Mouse (Mus musculus) midbrain, postnatal 0 days (tissue): Measurements from ENCODE around the gene Tnpo2. TPM values are rescaled to one million over a fixed set of nuclear protein-coding genes. Genes with fewer than 3 reads are reported as not detected.

Experiments used
- ATAC-seq: fragments of 200-750 bp; cut with Nextera tagmentation; 2 replicates; pipeline ENCODE4 v1.8.0; 2017; ENCODE audit warnings: moderate number of reproducible peaks, mild to moderate bottlenecking, moderate TSS enrichment, moderate library complexity; ENCODE audit not compliant: low FRiP score
- DNase-seq: peaks from one replicate; pipeline ENCODE4 v3.0.0-alpha.2; 2015; ENCODE audit warnings: low spot score
- H3K27ac ChIP-seq: fragments of 300-500 bp; sonication (generic); 2 replicates; pipeline ENCODE4 v1.5.1; 2014; ENCODE audit warnings: low read depth, mild to moderate bottlenecking, low read length, mixed read lengths
- H3K27me3 ChIP-seq: fragments of 300-500 bp; sonication (generic); 2 replicates; pipeline ENCODE4 v1.6.1; 2014; ENCODE audit warnings: low read length, control low read depth, mixed read lengths; ENCODE audit not compliant: insufficient read depth
- H3K36me3 ChIP-seq: fragments of 300-500 bp; sonication (generic); 2 replicates; pipeline ENCODE4 v1.6.1; 2014; ENCODE audit warnings: low read length, control low read depth, mixed read lengths; ENCODE audit not compliant: insufficient read depth
- H3K4me1 ChIP-seq: fragments of 300-500 bp; sonication (generic); 2 replicates; pipeline ENCODE4 v1.6.1; 2014; ENCODE audit warnings: mild to moderate bottlenecking, control low read depth, antibody characterized with exemption, low read length, mixed read lengths; ENCODE audit not compliant: insufficient read depth
- H3K4me2 ChIP-seq: fragments of 300-500 bp; sonication (generic); 2 replicates; pipeline ENCODE4 v1.6.1; 2014; ENCODE audit warnings: low read depth, mild to moderate bottlenecking, low read length, mixed read lengths; ENCODE audit not compliant: poor library complexity, severe bottlenecking
- H3K4me3 ChIP-seq: fragments of 300-500 bp; sonication (generic); 2 replicates; pipeline ENCODE4 v1.5.1; 2014; ENCODE audit warnings: low read depth, mild to moderate bottlenecking, low read length, moderate library complexity
- H3K9ac ChIP-seq: fragments of 300-500 bp; sonication (generic); replicated peaks from 2 replicates; pipeline ENCODE4 v1.6.1; 2014; ENCODE audit warnings: mild to moderate bottlenecking, low read length, moderate library complexity, mixed read lengths; ENCODE audit not compliant: poor library complexity, severe bottlenecking
- H3K9me3 ChIP-seq: fragments of 300-500 bp; sonication (generic); 2 replicates; pipeline ENCODE4 v1.6.1; 2016; ENCODE audit warnings: low read length, control low read depth
- CTCF ChIP-seq: IDR thresholded peaks from 2 replicates; pipeline ENCODE4 v1.5.1; 2016; ENCODE audit warnings: antibody characterized with exemption, mild to moderate bottlenecking
- WGBS: fragments of 180-500 bp; shearing (Covaris S2); extraction: QIAGEN DNeasy Blood & Tissue Kit; methylation state at CpG from one replicate; pipeline ENCODE4 v1.1.7; 2014; 5-methylcytosine and 5-hydroxymethylcytosine counted together
- polyA plus RNA-seq: library from polyadenylated mRNA; unstranded; fragments of >200 nt; fragmentation: Nextera tagmentation; extraction: Ambion mirVana; gene quantifications from 2 replicates; pipeline ENCODE4 v1.2.1, GENCODE M21; 2015
- total RNA-seq: library from RNA; depleted of rRNA; stranded (reverse); fragments of >200 nt; gene quantifications from 2 replicates; pipeline ENCODE4 v1.2.3, GENCODE M21; 2014; rRNA removed

Tnpo2 gene
- 173 and 174 TPM in 2 replicates for total RNA-seq
- 53.5 and 53.7 TPM in 2 replicates for polyA plus RNA-seq

DNA sequence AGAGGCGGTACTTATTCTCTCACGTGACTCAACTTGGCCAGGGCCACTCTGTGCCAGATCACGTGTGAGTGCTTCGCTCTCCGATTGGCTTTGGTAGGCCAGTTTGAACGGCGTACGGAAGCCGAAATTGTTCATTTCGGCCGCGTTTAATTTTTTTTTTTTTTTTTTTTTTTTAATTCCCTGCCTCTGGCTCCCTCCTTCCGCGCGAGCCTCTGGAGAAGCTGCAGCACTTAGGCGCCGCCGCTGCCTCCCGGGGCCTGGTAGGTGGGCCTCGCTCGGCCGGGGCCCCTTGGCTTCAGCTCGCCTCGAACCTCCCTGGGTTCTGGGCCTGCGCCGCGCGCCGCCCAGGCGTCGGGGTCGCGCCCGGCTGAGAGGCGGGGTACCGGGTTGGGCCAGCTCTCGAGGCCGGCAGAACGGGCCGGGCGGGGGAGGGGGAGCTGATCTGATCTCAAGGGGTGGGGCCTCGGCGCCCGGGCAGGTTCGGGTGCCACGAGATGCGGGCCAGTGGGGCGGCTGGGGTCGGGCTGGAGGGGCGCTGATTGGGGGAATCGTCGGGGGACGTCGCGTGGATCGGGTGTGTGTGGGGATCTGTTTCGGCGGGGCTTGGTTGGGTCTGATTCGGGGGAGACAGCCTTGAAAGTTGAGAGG, at the start of gene Tnpo2:
TSS of gene Tnpo2 (plus strand) at position 198 of the 648 bp plus-strand sequence.
- peaks cover 13% of the 10 kb centered on the region for H3K36me3 ChIP-seq
- peak within 1 kb of the TSS; percentile 98 for H3K4me2 ChIP-seq
- no peak for TF ChIP-seq CTCF
- peak within 1 kb of the TSS; percentile 88 for H3K4me3 ChIP-seq
- peak; percentile 99 for DNase-seq
- no peaks in the 10 kb centered on the region for H3K27me3 ChIP-seq
- ATAC-seq: peak; percentile 93
- no peaks in the 10 kb centered on the region for H3K9me3 ChIP-seq
- peak within 1 kb of the TSS; percentile 96 for H3K27ac ChIP-seq
- under 1% methylated on average over 59 of the region's 59 CpGs for WGBS
- peaks cover 5% of the 10 kb centered on the region; the same call in 1 of the 2 replicates for H3K4me1 ChIP-seq
- peak within 1 kb of the TSS; percentile 95 for H3K9ac ChIP-seq

DNA sequence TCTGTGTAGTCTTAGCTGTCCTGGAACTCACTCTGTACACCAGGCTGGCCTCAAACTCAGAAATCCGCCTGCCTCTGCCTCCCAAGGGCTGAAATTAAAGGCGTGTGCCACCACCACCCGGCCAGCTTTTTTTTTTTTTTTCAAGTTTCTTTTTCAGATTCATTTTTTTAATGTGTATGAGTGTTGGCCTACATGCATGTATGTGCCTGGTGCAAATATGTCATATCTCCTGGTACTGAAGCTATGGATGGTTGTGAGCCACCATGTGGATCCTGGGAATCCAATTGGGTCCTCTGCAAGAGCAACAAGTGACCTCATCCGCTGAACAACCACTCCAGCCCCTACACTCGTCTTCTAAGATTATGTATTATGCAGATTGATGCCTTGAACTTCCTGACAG, 49.3 kb upstream of the Tnpo2 start:
- DNase-seq (no peak), ATAC-seq (no peak)
- H3K27me3 ChIP-seq: no peaks in the 10 kb centered on the region
- H3K4me1 ChIP-seq: peaks cover 10% of the 10 kb centered on the region
- H3K36me3 ChIP-seq: no peaks in the 10 kb centered on the region
- no peak overlapping the region for H3K9ac ChIP-seq
- no peaks in the 10 kb centered on the region for H3K9me3 ChIP-seq
- WGBS: 88% methylated on average over 5 of the region's 5 CpGs
- H3K4me2 ChIP-seq: no peak overlapping the region
- TF ChIP-seq CTCF: no peak
- H3K27ac ChIP-seq: no peak overlapping the region
- H3K4me3 ChIP-seq: no peak overlapping the region

DNA sequence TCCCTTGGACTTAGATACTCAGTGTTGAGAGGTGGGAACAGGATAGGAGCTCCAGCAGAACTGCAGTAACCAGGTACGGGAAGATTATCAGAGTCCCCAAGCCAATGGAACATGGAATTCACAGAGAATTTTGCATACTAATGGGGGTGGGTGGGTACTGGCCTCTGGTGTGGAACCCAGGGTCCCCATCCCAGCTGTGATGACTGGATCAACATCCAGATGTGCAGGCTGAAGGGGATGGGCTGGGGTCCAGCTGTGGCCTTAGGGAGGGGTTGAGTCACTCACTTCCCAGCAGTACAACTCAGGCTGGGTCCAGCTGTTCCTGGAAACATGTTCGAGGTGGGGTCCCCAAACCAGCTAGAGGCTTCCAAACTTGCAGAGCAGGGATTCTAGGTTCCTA, 48.8 kb upstream of the Tnpo2 start:
- DNase-seq (no peak), ATAC-seq (no peak)
- no peak overlapping the region for H3K27ac ChIP-seq
- no peak overlapping the region for H3K4me2 ChIP-seq
- H3K4me1 ChIP-seq: peaks cover 10% of the 10 kb centered on the region
- 76% methylated on average over 2 of the region's 2 CpGs for WGBS
- TF ChIP-seq CTCF: no peak
- no peak overlapping the region for H3K9ac ChIP-seq
- no peak overlapping the region for H3K4me3 ChIP-seq
- no peaks in the 10 kb centered on the region for H3K27me3 ChIP-seq
- H3K36me3 ChIP-seq: no peaks in the 10 kb centered on the region
- H3K9me3 ChIP-seq: no peaks in the 10 kb centered on the region

DNA sequence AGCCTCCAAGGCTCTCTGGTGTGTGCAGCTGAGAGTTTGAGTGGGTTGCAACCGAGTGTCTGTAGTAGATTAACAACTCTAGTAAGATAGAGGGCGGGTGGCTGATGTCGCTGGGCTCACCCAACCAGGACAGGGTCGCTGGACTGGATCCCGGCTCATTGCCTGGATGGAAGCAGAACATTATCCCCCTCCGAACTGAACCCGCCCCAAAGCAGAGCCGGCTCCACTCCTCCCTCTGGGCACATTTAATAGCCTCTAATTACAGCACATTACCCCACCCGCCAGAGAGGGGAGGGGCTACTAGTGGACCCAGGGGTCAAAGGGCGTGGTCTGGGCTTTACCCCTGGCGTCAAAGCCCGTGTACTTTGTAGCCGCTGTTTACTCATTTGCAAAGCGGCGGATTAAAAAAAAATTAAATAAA, 47.4 kb upstream of the Tnpo2 start:
- H3K27ac ChIP-seq: no peak overlapping the region
- no peaks in the 10 kb centered on the region for H3K27me3 ChIP-seq
- H3K9me3 ChIP-seq: no peaks in the 10 kb centered on the region
- no peak for TF ChIP-seq CTCF
- no peaks in the 10 kb centered on the region for H3K36me3 ChIP-seq
- H3K4me2 ChIP-seq: peak overlapping the region; percentile 91
- WGBS: 13% methylated on average over 15 of the region's 15 CpGs
- H3K9ac ChIP-seq: 0 out of 2 replicates have a peak overlapping the region, but pooled peaks have one; percentile 36
- DNase-seq: no peak
- no peak for ATAC-seq
- H3K4me3 ChIP-seq: peak overlapping the region; percentile 59
- H3K4me1 ChIP-seq: peaks cover 10% of the 10 kb centered on the region

DNA sequence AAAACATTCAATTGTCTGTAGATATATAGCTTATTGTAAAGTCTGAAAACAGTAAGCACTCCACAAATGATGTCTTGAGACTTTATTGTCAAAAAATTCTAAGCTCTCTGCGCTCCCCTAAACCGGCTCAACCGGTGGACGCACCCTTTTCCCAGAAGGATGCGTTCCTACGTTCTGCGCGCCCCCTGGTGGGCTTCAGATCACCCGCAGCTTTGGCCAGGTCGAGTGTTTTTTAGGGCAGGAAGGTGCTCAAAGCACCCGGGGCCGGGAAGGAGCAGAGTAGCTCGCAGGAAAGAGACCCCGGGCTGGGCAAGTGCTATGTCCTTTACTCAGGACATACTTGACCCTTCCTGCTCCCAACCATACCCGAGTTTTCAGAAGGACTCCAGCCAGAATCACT, 46.9 kb upstream of the Tnpo2 start:
- Histone ChIP-seq H3K9ac (peak overlapping the region; percentile 91), H3K36me3 (0 out of 2 replicates have a peak, but pooled peaks cover 5% of the 10 kb centered on the region), H3K27me3 (no peaks in the 10 kb centered on the region), H3K4me2 (peak overlapping the region; percentile 91), H3K4me1 (peaks cover 7% of the 10 kb centered on the region), H3K27ac (peak overlapping the region; percentile 72), H3K4me3 (peak overlapping the region; percentile 59), H3K9me3 (no peaks in the 10 kb centered on the region)
- peak; percentile 89 for DNase-seq
- peak; percentile 67 for ATAC-seq
- under 1% methylated on average over 15 of the region's 15 CpGs for WGBS
- peak; percentile 85 for TF ChIP-seq CTCF

DNA sequence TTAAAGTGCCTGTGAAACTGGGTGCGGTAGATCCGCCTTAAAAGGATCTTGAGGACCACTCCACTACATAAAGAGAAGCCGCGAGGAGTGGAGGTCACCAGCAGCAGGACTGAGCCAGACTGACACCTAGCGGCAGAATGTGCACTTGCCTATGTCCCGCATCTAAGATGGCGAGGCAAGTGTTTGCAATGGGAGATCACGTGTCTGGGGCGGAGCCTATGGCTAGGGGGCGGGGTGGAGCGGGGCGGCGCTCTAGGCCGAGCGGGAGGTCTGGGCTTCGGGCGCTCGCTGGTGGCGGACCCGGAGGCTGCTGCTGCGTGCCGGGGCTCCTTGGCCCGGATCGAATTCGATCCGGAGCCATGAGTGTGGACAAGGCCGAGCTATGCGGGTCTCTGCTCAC, 46.4 kb upstream of the Tnpo2 start, which contains the start of gene Hook2:
TSS of gene Hook2 (plus strand) at position 255 of the 400 bp plus-strand sequence.
- Histone ChIP-seq H3K27ac (peak within 1 kb of the TSS; percentile 72), H3K4me2 (peak within 1 kb of the TSS; percentile 91), H3K9me3 (no peaks in the 10 kb centered on the region), H3K4me1 (peaks cover 5% of the 10 kb centered on the region; the same call in 1 of the 2 replicates), H3K9ac (peak within 1 kb of the TSS; percentile 91), H3K36me3 (0 out of 2 replicates have a peak, but pooled peaks cover 10% of the 10 kb centered on the region), H3K4me3 (peak within 1 kb of the TSS; percentile 59), H3K27me3 (no peaks in the 10 kb centered on the region)
- 0% methylated on average over 26 of the region's 28 CpGs for WGBS
- DNase-seq (peak; percentile 99), ATAC-seq (peak; percentile 89)
- TF ChIP-seq CTCF: peak; percentile 98
